Mouse (Mus musculus) heart, postnatal 14 days (tissue): ENCODE data around the gene Lef1. TPM values are rescaled to one million over a fixed set of nuclear protein-coding genes. Genes with fewer than 3 reads are reported as not detected.
A peak's percentile ranks its signal among the peaks of the same experiment; 100 is the strongest.

Experiments
- DNase-seq, 2 experiments: peaks; one replicate each; pipeline ENCODE4 v3.0.0; 2021 to 2022
- intact Hi-C: fragments of 180-260 bp; cut with DNase I; formaldehyde crosslinking; loops from one replicate; pipeline ENCODE4 v1.15.1; 2025
- long read RNA-seq, 2 experiments: library from polyadenylated mRNA; stranded (forward); transcript quantifications; one replicate each; pipeline ENCODE4 v2.0.0; 2021
- total RNA-seq, 2 experiments: library from RNA; stranded (reverse); gene quantifications; 2 replicates each; pipeline ENCODE4 v1.2.3; 2021

The Lef1 gene
- total RNA-seq: 1 to 10 TPM in 1 of 2 experiments, under 1 TPM in 1; 0.72 to 4.4 TPM
- long read RNA-seq, experiment 1, transcript Lef1-201 (12 exons, 3,482 nt): major isoform, 5 of 7 reads
- long read RNA-seq, experiment 1, partial matches to known transcripts: 1 of 7 reads
- long read RNA-seq, experiment 1, other reads (novel, unspliced or antisense): 1 of 7 reads
- long read RNA-seq, experiment 2, partial matches to known transcripts: 1 of 1 reads
- long read RNA-seq, experiment 2, other reads (novel, unspliced or antisense): 0 of 1 reads

GRCm38 (mm10) chr3:131110191-131111150, at the start of gene Lef1:
Gene Lef1, plus strand, starts transcription at chr3:131110471.
- DNase-seq: peak in 1 of 2 experiments; percentile 39
- intact Hi-C loops: loop anchor here (10.0 kb wide), 1 partner anchor 376 kb away; the partner anchor contains the start of gene Rpl34

DNA sequence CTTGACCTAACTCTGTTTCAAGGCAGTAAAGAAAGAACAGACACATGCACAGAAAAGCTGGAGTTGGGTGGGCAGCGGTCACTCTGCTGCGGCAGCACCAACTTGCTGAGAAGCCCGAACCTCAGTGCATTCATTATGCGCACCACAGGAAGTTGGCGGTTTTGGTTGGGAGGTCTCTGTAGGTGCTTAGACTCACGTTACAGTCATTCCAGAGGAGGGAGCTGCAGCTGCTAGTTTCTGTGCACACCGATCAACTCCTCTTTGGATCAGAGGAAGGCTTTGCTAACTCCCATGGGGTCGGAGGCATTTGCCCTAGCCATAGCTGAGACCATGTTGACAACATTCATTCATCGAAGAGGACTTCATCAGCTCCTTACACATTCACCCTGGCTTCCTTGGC, 45.3 kb upstream of the Lef1 start:
- no peak for DNase-seq
- intact Hi-C loops: no loop called here

GRCm38 (mm10) chr3:131066171-131066570, 44.1 kb upstream of the Lef1 start:
- intact Hi-C loops: no loop called here
- no peak for DNase-seq

- no peak for DNase-seq
- intact Hi-C loops: no loop called here
These were observed 42.3 kb upstream of the Lef1 start for GRCm38 (mm10) chr3:131068000-131068399.

GRCm38 (mm10) chr3:131070210-131070609, 40.1 kb upstream of the Lef1 start:
- intact Hi-C loops: no loop called here
- no peak for DNase-seq

GRCm38 (mm10) chr3:131072661-131073060, 37.6 kb upstream of the Lef1 start:
- no peak for DNase-seq
- intact Hi-C loops: no loop called here

DNA sequence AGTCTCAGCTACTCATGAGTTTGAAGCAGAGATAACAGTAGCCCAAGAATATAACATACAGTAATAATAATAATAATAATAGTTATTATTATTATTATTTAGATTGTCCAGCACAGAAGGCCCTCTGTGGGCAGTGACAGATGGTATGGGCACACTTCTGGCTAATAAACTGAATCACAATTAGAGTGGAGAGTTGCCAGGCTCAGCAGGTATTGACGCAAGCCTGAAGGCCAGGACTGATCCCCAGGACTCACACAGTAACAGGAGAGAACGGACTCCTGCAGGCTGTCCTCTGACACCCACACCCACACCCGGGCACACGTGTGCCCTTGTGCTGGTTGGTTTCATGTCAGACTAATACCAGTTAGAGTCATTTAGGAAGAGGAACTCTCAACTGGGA, 36.3 kb upstream of the Lef1 start:
- intact Hi-C loops: no loop called here

GRCm38 (mm10) chr3:131078041-131078621, 32.1 kb upstream of the Lef1 start:
- intact Hi-C loops: no loop called here
- DNase-seq: no peak

More for the DNA sequence above, 36.3 kb upstream of the Lef1 start:
- DNase-seq: no peak

GRCm38 (mm10) chr3:131078719-131079118, 31.6 kb upstream of the Lef1 start:
- intact Hi-C loops: no loop called here
- DNase-seq: no peak

- intact Hi-C loops: no loop called here
- no peak for DNase-seq
These were observed 26.5 kb upstream of the Lef1 start for GRCm38 (mm10) chr3:131083722-131084121.

DNA sequence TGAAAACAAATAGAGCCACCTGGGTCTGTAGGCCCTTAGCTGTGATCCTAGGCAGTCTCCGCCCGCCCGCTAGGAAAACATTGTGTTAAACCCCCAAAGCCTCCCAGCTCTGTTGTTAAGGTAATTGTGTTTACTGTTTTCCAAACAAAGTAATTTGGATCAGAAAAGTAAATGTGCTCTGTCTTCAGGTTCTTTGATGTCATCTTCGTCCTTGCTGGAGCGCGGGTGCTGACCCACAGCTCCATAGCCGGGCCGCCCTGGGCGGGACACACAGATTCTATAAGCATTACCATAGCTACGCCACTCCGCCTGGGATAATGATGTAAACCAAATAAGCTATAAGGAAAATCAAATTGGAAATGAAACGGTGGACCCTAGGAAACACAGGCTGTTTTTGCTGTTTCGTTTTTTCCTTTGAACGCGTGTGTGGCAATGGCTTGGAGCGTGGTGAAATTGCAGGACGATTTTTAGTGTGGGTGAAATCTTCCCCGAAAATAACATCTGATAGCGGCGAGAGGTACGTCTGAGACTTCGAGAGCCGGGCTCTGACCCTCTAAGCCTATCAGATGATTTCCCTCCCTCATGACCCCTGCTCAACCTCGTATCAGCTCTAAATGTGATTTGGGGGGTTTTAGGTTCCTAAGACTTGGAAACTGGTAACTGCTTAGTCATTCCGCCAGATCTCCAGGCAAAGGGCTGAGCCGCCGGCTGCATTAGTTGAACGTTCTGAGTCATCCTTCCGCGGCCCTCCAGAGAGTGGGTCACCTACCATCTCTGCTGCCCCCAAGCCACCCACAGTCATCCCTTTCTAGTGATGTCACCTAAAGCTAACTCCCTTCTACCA, 25.3 kb upstream of the Lef1 start:
- intact Hi-C loops: no loop called here

GRCm38 (mm10) chr3:131085978-131086377, 24.3 kb upstream of the Lef1 start:
- no peak for DNase-seq
- intact Hi-C loops: no loop called here

More for the DNA sequence above, 25.3 kb upstream of the Lef1 start:
- DNase-seq: no peak

DNA sequence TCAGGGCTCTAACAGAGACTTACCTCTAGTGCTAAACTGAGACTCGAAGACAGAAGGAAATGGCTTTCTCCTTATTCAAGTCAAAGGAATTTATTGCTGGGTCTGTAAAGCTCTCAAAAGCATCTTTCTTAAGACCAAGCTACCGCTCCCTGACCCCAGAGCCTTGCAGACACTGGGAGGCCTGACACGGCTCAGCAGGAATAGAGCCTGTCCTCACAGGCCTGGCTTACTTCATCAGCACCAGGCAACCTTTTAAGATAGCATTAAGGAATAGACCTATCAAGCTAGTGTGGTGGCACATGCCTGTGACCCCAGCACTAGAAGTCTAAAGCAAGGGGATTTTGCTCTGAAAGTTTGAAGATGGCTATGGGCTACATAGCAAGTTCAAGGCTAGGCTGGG, 20.6 kb upstream of the Lef1 start:
- DNase-seq: no peak
- intact Hi-C loops: no loop called here

DNA sequence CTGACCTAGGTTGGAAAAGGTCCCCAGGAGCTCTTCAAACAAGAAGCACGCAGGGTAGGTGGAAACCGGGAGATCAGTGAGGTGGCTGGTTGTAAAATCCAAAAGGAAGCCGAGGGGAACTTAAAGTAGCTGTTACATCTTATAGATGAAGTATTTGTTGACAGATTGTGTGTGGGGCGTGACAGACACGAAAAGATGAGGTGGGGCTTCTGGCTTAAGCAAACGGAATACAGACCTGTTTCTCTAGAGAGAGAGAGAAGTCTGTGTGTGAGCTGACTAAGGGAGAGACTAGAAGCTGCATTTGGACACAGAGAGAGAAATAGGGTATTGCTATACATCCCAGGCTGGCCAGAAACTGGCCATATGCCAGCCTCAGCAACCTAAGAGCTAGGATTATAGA, 18.2 kb upstream of the Lef1 start:
- intact Hi-C loops: no loop called here

DNA sequence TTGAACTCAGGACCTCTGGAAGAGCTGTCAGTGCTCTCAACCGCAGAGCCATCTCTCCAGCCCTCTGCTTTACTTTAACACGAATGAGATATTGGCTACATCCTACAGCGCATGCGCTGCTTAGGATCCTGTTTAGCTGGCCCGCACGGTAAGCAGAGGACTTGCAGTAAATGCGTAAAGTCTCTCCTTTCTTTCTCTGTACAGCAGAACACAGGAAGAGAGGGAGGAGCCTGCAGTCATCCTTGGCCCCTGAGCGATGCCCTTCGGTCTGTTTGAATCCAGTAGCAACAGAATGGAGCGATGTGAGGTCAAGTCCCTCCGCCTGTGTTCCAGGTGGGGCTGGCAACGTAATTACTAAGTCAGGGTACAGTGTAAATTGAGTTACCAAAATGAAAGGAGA, 16.5 kb upstream of the Lef1 start:
- intact Hi-C loops: no loop called here

More for the DNA sequence above, 18.2 kb upstream of the Lef1 start:
- DNase-seq: no peak

DNA sequence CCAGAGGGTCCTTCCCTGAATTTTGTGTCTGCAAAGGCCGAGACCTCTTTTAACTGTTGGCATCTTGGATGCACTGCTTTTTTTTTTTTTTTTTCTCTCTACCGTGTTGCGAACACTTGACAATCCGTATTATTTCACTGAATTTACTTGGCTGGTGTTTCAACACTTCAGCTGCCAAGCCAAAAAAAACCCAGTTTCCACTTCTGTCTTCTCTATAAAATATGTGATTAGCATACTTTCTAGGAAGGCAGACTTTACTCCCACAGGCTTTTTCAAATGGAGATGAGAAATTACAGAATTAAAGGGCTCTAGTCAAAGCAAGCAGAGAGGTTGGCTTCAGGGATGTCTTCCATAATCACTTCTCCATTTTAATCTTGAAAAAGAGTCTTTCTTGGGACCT, 14.2 kb upstream of the Lef1 start:
- intact Hi-C loops: no loop called here
- no peak for DNase-seq

More for the DNA sequence above, 16.5 kb upstream of the Lef1 start:
- DNase-seq: no peak

GRCm38 (mm10) chr3:131102191-131102774, 8.0 kb upstream of the Lef1 start:
- intact Hi-C loops: loop anchor here (10.0 kb wide), 1 partner anchor 1897 kb away; no protein-coding TSS in a partner anchor
- DNase-seq: no peak

DNA sequence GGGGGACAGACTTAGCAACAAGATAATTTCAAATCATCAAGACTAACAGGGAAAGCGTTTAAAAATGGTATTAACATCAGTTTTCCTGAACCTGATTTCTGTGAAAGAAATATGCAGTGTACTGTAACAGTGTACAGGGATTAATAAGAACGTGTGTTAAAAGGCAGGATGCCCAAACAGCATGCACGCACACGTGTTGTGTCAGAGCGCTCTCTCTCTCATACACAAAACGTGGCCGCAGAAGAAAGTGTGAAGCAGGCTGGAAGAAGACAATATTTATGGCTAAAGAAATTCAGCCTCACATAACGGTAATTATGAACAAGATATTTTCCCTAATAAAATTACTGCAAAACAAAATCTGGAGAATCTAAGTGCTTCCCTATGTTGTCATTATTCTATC, 4.9 kb upstream of the Lef1 start:
- no peak for DNase-seq
- intact Hi-C loops: loop anchor here (10.0 kb wide), 1 partner anchor 1901 kb away; no protein-coding TSS in a partner anchor

- intact Hi-C loops: loop anchor here (10.0 kb wide), 1 partner anchor 1901 kb away; no protein-coding TSS in a partner anchor
- DNase-seq: peak in 1 of 2 experiments; percentile 28
These were observed 4.3 kb upstream of the Lef1 start for GRCm38 (mm10) chr3:131105940-131106401.
